Mouse (Mus musculus): Measurements from ENCODE around the gene Vcan.
"Not testable (repeated sequence)": the region's sequence is repeated elsewhere in the genome, so short reads cannot be mapped to it uniquely, and the experiment has no call there.

Vcan gene

DNA sequence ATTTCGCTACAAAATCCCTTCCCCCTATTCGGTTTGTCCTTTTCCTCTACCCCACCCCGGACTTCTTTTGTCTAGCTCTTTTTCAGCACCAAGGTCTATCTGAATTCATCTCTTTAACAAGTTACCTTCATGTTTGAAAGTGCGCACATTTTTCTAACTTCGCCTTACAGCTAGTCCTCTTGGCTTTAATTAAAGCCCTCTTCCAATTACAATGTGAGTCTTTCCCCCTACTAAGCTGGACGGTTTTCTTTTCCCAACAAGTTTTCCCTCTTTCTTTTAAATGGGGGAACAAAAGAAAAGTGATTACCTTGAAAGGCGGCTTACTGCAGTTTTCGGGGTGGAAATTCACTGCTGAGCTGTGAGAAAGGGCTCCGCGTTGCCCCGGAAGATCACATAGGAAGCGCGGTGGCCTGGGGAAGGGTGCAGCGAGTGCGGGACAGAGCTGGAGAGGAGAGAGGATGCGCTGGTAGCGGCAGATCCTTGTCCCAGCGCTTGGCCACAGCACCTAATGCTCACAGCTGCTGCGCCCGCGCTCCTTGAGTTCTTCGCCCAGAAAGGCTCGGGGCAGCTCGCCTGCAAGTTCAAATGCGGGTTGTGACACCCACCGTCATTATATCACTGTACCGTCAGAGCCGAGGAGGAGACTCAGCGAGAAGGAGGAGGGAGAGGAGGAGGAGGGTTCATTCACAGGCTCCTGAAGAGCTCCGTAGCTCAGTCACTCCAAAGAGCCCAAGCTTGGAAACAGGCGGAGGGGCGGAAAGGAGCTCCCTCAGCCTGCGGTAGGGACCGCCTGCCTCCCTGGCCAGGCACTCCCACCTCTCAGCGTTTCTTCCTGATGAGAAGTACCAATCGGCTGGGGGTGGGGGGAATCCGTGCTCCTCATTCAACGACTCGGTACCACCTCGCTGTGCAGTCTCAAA lies at the start of gene Vcan:
Gene Vcan (minus strand): TSS at position 744 of the 920 bp plus-strand sequence.
- DNase-seq (ENCODE audit: low spot score): peak; percentile 65

DNA sequence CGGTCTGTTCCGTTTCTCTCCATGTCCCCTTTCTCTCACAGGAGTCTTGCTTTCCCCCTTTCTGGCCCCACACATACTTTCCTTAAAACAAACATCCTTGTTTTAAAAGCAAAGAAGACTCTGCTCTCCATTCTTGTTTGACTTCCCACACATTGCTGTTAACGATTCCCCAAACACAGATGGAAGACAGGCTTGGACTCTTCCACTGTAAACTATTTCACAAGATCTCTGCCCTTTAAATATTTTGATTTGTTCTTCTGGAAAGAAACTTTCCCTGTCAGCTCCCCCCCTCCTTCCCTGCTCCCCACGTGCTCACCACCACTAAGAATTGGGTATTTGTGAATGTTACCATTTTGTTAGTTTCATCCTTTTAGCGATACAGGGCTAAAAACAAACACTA lies 49.2 kb upstream of the Vcan start:
- no peak for DNase-seq (ENCODE audit: low spot score)

DNA sequence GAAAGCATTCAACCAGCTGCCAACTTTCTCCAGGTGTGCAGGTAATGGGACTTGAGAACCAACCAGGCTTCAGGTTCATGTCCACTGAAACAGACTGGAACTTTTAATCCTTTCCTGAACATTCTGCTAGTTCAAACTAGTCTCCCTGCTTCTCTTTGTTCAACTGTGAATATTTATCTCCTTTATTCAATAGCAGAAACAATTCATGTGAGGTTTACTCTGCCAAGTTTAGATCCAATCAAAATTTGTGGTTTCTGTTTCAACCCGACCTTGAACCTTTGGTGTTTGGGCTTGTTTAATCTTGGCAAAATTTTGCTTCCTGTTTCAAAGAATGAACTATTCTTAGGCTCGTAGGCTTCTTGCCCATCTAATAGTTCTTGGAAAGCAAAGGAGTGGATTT lies 40.6 kb upstream of the Vcan start:
- DNase-seq (ENCODE audit: low spot score): no peak

DNA sequence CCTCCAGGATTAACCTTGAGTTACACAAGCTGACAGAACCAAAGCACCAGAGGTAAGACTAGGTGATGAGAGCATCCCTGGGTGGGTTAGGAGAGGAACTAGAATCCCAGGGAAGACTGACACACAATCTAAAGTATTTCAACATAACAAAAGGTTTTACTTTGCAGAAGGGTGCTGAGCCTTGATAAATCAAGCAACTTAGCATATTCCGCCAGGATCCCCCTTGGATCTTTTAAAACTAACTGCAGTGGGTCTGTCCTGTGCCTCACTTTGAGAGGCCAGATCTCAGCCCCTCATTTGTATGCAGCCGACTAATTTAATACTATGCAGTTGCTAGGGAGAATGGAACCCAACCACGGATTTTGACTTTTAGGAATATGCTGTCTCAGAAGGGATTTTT lies 38.0 kb upstream of the Vcan start:
- DNase-seq (ENCODE audit: low spot score): no peak

DNA sequence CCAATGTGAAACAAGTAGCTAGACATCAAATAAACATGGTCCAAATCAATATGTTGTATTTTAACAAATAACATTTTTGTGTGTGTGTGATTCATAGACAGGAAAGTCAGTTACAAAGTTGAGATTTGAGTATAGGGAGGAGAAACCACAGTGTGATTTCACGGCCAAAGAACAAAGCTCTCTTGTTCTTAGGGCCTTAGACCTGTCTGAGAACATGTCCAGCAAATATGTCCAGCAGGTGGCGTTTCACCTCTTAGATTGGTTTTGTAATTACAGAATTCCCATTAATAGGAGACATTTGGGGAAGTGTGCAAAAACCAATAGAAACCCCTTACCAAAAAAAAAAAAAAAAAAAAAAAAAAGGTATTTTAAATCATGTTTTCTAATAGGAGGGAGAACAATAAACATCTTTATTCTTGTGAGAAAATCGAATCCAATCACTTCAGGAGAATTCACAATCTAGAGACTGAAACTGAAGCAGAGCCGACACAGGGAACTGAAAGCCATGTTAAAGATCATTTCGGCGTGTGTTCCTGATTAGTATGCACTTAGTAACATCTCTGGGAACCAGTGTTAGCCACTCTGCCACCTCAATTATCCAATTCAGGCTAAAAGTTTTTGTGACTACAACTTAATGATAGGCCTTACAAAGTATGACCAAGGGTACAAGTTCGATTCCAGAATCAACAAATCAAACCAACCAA lies 37.1 kb upstream of the Vcan start:
- peak; percentile 82 for DNase-seq (ENCODE audit: low spot score)

DNA sequence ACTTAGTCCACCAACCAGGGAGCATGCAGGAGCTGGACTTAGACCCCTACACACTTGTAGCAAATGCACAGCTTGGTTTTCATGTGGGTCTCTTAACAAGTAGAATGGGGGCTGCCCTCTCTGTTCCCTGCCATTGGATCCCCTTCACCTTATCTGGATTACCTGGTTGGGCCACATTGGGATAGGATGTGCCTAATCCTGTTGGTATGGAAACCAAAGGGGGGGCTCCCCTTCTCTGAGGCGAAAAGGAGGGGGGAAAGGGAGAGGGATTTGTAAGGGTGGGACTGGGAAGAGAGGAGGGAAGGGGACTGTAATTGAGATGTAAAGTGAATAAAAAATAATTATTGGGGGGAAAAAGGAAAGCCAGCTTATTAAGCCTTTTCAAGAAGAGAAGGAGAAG lies 35.5 kb upstream of the Vcan start:
- DNase-seq (ENCODE audit: low spot score): no peak

DNA sequence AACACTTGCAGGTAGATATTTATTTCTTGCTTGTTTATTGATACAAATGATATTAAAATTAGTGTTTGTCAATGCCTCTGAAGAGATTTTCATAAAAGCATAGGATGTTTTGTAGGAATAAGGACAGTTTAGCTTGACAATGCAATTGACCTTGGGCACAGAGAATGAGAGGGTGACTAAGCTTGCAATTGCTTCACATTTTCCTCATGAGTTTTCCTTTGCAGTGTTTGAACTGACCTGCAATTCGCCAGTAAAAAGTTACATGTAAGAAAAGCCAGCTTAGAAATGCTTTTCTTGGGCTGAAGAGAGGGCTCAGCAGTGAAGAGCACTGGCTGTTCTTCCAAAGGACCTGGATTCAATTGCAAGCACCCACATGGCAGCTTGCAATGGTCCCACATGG lies 34.8 kb upstream of the Vcan start:
- DNase-seq (ENCODE audit: low spot score): peak; percentile 53

DNA sequence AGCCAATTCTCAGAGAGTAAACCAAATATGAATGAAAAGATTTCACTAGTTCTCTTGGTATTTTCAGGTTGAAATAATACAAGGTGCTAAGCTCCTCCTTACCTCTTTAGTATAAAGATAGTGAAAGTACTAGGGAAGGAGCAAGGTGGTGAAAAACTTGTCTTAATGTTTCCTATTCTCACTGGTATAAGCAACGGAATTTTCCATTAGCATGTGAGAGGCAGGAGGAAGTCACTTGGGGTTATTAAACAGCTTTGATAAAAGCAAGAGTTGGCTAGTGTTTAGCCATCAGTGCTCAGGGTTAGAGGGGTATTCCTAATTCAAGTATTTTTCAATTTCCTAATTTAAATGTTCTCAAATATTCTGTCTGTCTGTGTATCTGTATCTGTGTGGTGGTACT lies 24.2 kb upstream of the Vcan start:
- DNase-seq (ENCODE audit: low spot score): no peak

DNA sequence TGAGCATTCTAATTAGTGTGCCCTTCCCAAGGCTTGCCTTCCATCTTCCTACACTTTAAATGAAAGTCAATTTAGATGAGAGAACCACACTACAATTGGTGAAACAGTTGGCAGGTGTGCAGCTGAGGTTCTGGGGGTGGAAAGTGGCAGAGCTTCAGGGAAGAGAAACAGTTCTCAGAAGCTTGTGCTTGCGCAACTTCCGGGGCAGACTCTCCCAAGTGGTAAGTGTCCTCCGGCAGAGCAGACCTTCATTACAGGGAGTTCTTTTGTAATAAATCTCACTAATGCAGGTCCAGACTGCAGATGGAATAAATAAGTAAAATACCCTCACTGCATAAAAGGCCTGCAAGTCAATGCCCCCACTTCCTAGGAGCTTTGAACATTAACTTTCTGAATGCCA lies 23.7 kb upstream of the Vcan start:
- DNase-seq (ENCODE audit: low spot score): no peak

DNA sequence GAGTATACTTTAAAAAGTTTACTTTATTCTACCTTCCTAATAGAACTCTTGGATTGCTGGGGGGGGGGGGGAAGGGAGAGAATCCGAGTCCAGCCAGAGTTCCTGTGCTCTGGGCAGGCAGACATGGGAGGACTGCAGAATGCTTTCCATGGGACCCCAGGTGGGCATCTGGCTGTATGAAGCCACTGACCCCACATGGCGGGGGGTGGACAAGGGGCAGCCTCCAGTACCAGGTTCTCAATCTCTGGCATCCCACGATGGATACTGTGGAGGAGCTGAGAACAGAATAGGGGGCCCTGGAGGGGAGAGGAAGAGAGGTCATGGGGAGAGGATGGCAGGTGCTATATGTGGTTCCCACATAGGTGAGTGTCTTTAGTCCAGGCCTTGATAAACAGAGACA lies 20.0 kb upstream of the Vcan start:
- DNase-seq (ENCODE audit: low spot score): no peak

DNA sequence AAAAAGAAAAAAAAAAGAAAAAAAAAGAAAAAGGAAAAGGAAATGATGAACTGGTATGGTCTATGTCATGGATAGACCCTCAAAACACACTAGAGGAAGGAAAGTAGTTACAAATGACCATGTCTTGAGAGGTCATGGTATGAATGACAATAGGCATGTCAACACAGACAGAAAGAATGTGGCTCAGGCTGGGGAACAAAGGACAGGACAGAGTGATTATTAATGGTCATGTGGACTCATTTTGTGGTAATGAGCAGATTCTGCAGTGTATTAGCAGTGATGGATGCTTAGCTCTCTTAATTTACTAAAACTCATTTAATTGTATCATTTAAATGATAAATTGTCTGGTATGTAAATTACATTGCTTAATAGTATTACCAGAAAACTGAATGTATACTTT lies 14.0 kb upstream of the Vcan start:
- DNase-seq (ENCODE audit: low spot score): no peak

DNA sequence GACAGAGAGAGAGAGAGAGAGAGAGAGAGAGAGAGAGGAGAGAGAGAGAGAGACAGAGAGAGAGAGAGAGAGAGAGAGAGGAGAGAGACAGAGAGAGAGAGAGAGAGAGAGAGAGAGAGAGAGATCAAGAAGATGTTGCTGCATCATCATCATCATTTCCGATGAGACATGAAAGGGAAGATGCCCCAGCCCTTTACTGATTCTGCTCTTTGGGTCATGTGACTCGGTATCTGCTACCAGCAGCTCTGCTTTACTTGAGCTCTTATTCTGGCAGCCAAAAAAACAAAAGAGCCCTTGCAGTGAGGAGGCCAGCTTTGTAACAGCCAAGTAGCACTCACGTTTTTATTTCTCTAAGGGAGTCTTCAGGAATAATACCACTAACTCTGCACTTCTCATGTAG lies 8.3 kb upstream of the Vcan start:
- DNase-seq (ENCODE audit: low spot score): not testable (repeated sequence)

DNA sequence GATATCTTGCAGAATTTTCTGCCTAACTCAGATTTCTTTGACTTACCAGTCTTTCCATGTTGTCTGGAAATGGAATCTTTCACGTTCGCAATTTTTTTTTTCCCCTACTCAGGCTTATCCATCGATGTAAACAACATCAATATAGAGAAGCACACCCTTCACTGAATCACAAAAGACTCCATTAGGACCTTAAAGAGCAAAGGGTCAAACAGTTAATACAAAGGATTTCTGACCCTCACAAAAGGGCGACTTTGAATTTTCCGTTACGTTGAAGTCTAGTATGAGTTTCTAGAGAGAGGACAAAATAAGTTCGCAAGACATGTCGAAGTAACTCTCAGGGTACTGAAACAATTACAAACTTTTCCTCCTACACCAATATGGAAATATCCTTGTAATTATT lies 892 bp upstream of the Vcan start:
- DNase-seq (ENCODE audit: low spot score): no peak

DNA sequence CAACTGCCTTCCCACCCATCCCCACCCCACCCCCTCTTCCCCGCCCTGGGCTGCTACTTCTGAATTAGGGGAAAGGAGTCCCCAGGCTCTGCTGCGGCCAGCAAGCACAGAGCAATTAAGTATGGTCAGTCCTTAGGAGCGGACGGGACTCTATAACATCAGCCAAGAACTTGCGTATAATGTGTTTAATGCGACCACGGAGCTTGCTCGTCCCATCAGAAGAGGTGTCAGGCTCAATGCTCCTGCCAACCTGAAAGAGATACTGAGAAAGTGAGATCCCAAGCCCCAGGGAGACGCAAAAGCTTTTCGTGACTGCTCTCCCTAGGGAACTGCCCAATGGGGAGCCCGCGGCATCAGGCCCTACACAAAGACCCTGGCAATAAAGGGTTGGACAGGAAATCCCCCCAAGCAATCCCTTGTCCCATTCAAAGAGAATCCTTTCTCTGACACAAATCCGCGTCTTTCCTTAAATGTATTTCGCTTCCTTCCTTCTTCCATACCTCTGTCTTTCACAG lies 434 bp upstream of the Vcan start:
- no peak for DNase-seq (ENCODE audit: low spot score)

DNA sequence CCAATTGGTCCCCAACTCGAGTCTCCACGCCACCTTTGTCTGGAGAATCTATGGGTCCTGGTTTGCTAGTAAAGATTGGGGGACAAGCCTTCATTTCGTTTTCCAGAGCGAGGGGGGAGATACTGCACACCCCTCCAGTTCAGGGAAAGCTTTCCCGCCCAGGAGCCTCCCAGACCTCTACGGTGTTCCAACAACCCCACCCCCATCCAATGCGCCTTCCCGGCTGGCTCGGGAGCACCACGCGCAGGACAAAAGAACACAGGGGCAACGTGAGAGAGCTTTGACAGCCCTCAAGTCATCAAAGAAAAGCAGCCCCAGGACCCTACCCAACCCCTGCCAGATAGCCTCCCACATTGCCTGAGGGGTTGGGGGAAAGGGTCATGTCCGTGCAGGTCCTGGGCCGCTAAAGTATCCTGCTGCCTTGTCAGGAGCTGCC lies 1.2 kb downstream of the Vcan start:
- DNase-seq (ENCODE audit: low spot score): peak; percentile 63

DNA sequence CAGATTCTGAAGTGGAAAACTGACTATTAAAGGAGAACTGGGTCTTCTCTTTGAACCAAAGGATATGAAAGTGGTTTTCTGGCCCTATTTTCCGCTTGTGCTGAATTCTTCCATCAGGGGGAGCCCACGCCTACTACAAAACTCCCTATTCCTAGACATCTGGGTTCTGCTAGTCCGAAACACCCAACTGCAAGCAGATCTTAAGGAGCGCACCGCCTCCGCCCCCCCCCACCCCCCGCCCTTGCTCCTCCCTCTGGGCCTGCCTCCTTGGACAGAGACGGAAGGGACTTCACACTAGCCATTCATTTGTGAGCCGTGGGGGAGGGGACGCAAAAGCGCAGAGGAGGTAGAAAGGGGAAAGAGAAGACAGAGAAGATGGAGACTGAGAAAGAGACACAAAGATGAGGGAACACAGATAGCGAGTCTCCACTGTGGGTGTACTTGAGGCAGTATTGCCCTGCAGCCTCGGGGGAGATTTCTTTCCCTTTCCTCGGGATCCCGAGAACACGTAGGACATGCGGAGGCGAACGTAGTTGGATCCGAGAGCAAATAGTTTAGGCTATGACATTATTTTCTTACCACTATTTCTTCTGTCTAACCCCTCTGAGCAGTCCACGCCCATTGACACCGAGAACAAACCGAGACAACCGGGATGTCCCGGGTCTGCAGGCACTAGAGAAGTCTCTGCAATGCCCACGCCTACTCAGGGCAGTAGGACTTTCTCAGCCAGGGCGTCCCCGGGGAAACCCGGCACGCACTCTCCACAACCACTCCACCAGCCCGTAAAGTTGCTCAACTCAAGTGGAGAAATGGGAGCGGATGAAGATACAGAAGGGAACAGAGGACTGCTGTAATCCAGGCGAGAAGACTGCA lies 1.8 kb downstream of the Vcan start:
- peak; percentile 95 for DNase-seq (ENCODE audit: low spot score)

DNA sequence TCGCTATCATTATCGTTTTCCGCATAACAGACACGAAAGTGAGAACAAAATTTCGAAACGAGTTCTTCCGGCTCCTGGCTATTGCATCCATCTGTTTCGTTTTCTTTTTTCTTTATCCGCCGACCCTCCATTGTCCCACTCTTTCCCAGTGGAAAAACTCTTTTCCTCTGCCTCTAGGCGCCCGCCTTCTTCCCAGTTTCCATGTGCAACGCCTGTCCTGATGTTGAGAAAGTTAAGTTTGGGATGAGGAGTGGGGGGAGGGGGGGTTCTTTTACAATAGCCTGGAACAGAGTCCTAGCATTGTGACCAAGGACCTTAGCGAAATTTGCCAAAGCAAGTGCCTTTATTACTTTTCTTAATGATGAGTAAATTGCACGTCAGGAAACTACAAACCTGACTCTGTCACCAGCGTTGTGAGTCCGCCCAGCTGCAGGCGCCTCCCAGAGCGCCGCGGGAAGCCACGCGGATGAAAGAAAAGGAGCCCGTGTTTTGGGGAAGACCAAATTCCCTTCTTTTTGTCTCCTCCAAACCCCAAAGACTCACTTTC lies 2.5 kb downstream of the Vcan start:
- peak; percentile 61 for DNase-seq (ENCODE audit: low spot score)

DNA sequence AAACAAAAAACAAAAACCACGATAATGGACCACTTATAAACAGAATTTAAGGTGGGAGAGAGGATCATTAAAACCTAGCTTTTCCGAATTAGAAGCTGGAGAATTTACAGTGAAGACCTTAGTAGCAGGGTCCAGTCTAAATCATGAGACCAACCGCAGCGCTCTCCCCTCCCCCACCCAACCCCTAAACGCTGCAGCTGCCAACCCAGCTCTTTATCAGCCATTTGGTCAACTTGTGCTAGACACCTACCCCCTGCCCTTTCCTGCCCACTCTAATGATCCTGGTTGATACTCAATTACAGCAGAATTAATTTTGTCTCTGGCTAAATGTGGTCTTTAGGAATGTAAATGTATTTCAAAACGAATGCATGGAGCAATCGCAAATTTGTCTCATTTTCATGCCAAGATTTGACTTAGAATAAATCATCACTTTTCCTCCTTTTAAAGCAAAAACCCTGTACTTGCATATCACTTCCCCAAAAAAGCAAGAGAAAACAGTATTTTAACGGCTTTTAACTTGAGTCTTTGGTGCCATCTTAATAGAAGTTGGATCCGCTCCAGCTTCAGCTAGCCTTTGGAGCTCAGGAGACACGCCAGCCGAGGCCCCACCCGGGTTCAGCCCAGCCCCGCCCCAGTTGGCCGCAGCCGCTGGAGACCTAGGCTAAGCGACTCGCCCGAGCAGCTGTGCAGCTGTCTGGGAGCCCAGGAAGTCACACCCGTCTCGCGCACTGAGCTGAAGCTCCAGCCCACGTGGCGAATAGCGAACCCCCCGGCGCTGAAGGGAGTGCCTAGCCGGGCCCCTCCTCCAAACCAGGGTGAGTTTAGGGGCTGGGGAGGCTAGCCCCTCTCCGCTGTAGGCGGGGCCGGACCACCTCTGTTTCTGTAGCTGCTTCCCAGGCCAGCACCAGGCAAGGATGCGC lies 3.3 kb downstream of the Vcan start:
- DNase-seq (ENCODE audit: low spot score): peak; percentile 93

DNA sequence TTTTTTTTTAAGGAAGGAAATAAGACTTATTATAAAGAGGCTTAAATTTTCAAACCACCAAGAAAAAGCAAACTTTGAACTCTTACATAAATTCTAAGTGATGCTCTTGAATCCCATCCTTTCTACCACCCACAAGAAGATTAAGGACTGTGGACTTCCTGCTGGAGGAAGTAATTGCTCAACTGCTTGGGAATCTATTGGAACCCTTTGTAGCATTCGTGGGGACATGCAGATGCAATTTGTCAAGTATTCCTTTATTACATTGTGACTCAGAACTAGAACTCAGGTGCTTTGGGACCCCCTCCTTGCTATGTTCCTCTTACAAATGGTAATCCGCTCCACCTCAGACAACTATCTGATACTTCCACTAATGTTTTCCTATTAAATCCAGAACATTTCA lies 4.0 kb downstream of the Vcan start:
- no peak for DNase-seq (ENCODE audit: low spot score)

DNA sequence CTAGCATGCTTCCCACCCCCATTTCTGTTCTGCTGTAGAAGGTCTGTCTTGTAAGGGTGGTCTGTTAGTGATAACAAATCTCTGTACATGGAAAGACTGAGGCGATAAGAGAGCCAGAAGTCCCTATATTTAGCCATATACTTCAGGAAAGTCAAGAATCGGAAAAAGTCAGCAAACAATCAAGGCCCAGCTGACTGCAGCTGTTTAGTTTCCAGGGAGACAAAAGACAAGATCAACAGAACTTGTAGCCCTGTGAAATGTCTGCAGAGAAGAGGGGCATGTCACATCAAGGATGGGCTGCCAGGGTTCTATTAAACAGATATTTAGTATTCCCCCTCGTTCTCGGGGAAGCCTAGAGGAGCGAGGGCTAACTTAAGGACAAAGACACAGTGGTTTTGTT lies 7.2 kb downstream of the Vcan start:
- no peak for DNase-seq (ENCODE audit: low spot score)

DNA sequence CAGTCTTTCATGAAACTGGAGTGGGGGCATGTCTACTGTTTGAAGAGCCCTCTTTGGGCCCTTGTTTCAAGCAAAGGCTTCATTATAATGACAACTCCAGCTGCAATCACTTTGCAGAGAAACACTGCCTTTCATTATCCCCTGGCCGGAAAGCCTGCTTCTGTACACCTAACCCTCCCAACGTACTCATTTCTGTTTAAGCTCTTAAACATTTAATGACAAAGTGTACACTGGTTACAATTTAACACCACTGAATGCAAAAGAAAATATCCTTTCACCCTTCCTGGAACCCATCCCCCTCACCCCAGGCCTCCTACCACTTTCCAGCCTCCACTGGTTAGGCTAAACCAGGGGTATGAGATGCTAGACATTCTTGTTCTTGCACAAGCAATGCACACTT lies 15.8 kb downstream of the Vcan start:
- no peak for DNase-seq (ENCODE audit: low spot score)
